Mouse (Mus musculus): ENCODE measurements around the gene Tpcn1. TPM values are rescaled to one million over a fixed set of nuclear protein-coding genes. Genes with fewer than 3 reads are reported as not detected.

The Tpcn1 gene
- polyA plus RNA-seq, 2 experiments: 17.8 to 19.3 TPM

GRCm38 (mm10) chr5:120515451-120515850 lies 73.0 kb downstream of the Tpcn1 start:
- Histone ChIP-seq H3K27me3 (ENCODE audit: control insufficient read depth, insufficient read depth, low read length) (no peaks in the 10 kb centered on the region), H3K4me1 (replicated peaks; ENCODE audit: control insufficient read depth in 2 of 2, insufficient read depth in 2 of 2, low read length in 1 of 2) (peaks cover 8% of the 10 kb centered on the region in 2 experiments), H3K27ac (no peak overlapping the region), H3K4me2 (ENCODE audit: low read depth) (no peak overlapping the region), H3K4me3 (ENCODE audit: insufficient read depth in 1 of 2, low read depth in 2 of 2, low read length in 2 of 2) (no peak overlapping the region), H3K9ac (replicated peaks) (no peak overlapping the region), H3K9me3 (ENCODE audit: control insufficient read depth, low read length) (no peaks in the 10 kb centered on the region), H3K36me3 (replicated peaks; ENCODE audit: control insufficient read depth, insufficient read depth, low read depth) (no peaks in the 10 kb centered on the region)
- ATAC-seq (ENCODE audit: insufficient read depth) (no peak), DNase-seq (ENCODE audit: low read depth in 3 of 3, low spot score in 3 of 3) (no peak)
- TF ChIP-seq CTCF (IDR thresholded peaks at IDR 0.05; ENCODE audit: low read depth) (no peak), EP300 (IDR thresholded peaks at IDR 0.05; ENCODE audit: low read depth) (no peak)
- 68% methylated on average over 7 of the region's 7 CpGs for WGBS (ENCODE audit: insufficient replicate concordance)

- Histone ChIP-seq H3K4me1 (replicated peaks; ENCODE audit: control insufficient read depth in 2 of 2, insufficient read depth in 2 of 2, low read length in 1 of 2) (peaks cover 8% of the 10 kb centered on the region in 2 experiments), H3K27ac (no peak overlapping the region), H3K4me3 (ENCODE audit: insufficient read depth in 1 of 2, low read depth in 2 of 2, low read length in 2 of 2) (no peak overlapping the region), H3K4me2 (ENCODE audit: low read depth) (no peak overlapping the region), H3K27me3 (ENCODE audit: control insufficient read depth, insufficient read depth, low read length) (no peaks in the 10 kb centered on the region), H3K9ac (replicated peaks) (no peak overlapping the region), H3K36me3 (replicated peaks; ENCODE audit: control insufficient read depth, insufficient read depth, low read depth) (no peaks in the 10 kb centered on the region), H3K9me3 (ENCODE audit: control insufficient read depth, low read length) (no peaks in the 10 kb centered on the region)
- WGBS (ENCODE audit: insufficient replicate concordance): 66% methylated on average over 4 of the region's 4 CpGs
- no peak for TF ChIP-seq EP300 (IDR thresholded peaks at IDR 0.05; ENCODE audit: low read depth)
- ATAC-seq (ENCODE audit: insufficient read depth): no peak
- no peak for DNase-seq (ENCODE audit: low read depth in 3 of 3, low spot score in 3 of 3)
Observed at GRCm38 (mm10) chr5:120514754-120515153, 73.7 kb downstream of the Tpcn1 start.

- no peak for ATAC-seq (ENCODE audit: insufficient read depth)
- Histone ChIP-seq H3K27ac (no peak overlapping the region), H3K4me1 (replicated peaks; ENCODE audit: control insufficient read depth in 2 of 2, insufficient read depth in 2 of 2, low read length in 1 of 2) (peaks cover 8% of the 10 kb centered on the region in 2 experiments), H3K4me2 (ENCODE audit: low read depth) (no peak overlapping the region), H3K27me3 (ENCODE audit: control insufficient read depth, insufficient read depth, low read length) (no peaks in the 10 kb centered on the region), H3K4me3 (ENCODE audit: insufficient read depth in 1 of 2, low read depth in 2 of 2, low read length in 2 of 2) (no peak overlapping the region), H3K36me3 (replicated peaks; ENCODE audit: control insufficient read depth, insufficient read depth, low read depth) (no peaks in the 10 kb centered on the region), H3K9me3 (ENCODE audit: control insufficient read depth, low read length) (no peaks in the 10 kb centered on the region), H3K9ac (replicated peaks) (no peak overlapping the region)
- 79% methylated on average over 9 of the region's 9 CpGs for WGBS (ENCODE audit: insufficient replicate concordance)
- TF ChIP-seq EP300 (IDR thresholded peaks at IDR 0.05; ENCODE audit: low read depth) (no peak), CTCF (IDR thresholded peaks at IDR 0.05; ENCODE audit: low read depth) (no peak)
- DNase-seq (ENCODE audit: low read depth in 3 of 3, low spot score in 3 of 3): no peak
Observed at GRCm38 (mm10) chr5:120514031-120514677, 74.3 kb downstream of the Tpcn1 start.

- Histone ChIP-seq H3K4me1 (replicated peaks; ENCODE audit: control insufficient read depth in 2 of 2, insufficient read depth in 2 of 2, low read length in 1 of 2) (peaks cover 8% of the 10 kb centered on the region in 2 experiments), H3K27ac (no peak overlapping the region), H3K4me3 (ENCODE audit: insufficient read depth in 1 of 2, low read depth in 2 of 2, low read length in 2 of 2) (no peak overlapping the region), H3K27me3 (ENCODE audit: control insufficient read depth, insufficient read depth, low read length) (no peaks in the 10 kb centered on the region), H3K36me3 (replicated peaks; ENCODE audit: control insufficient read depth, insufficient read depth, low read depth) (no peaks in the 10 kb centered on the region), H3K9me3 (ENCODE audit: control insufficient read depth, low read length) (no peaks in the 10 kb centered on the region), H3K4me2 (ENCODE audit: low read depth) (no peak overlapping the region), H3K9ac (replicated peaks) (no peak overlapping the region)
- ATAC-seq (ENCODE audit: insufficient read depth) (no peak), DNase-seq (ENCODE audit: low read depth in 3 of 3, low spot score in 3 of 3) (no peak)
- no peak for TF ChIP-seq EP300 (IDR thresholded peaks at IDR 0.05; ENCODE audit: low read depth)
- TF ChIP-seq CTCF (IDR thresholded peaks at IDR 0.05; ENCODE audit: low read depth): no peak
- 67% methylated on average over 15 of the region's 15 CpGs for WGBS (ENCODE audit: insufficient replicate concordance)
Observed at GRCm38 (mm10) chr5:120512911-120513555, 75.4 kb downstream of the Tpcn1 start.

- peaks cover 8% of the 10 kb centered on the region in 2 experiments for H3K4me1 ChIP-seq (replicated peaks; ENCODE audit: control insufficient read depth in 2 of 2, insufficient read depth in 2 of 2, low read length in 1 of 2)
- H3K4me2 ChIP-seq (ENCODE audit: low read depth): peak overlapping the region; percentile 83
- H3K36me3 ChIP-seq (replicated peaks; ENCODE audit: control insufficient read depth, insufficient read depth, low read depth): no peaks in the 10 kb centered on the region
- DNase-seq (ENCODE audit: low read depth in 3 of 3, low spot score in 3 of 3) (peak in 1 of 3 experiments; percentile 14), ATAC-seq (ENCODE audit: insufficient read depth) (no peak)
- no peak overlapping the region for H3K27ac ChIP-seq
- WGBS (ENCODE audit: insufficient replicate concordance): 9% methylated on average over 14 of the region's 14 CpGs
- peak overlapping the region; percentile 59 to 67 for H3K4me3 ChIP-seq (ENCODE audit: insufficient read depth in 1 of 2, low read depth in 2 of 2, low read length in 2 of 2)
- peak overlapping the region; percentile 47 for H3K9ac ChIP-seq (replicated peaks)
- no peak for TF ChIP-seq EP300 (IDR thresholded peaks at IDR 0.05; ENCODE audit: low read depth)
- TF ChIP-seq CTCF (IDR thresholded peaks at IDR 0.05; ENCODE audit: low read depth): no peak
- H3K9me3 ChIP-seq (ENCODE audit: control insufficient read depth, low read length): no peaks in the 10 kb centered on the region
- no peaks in the 10 kb centered on the region for H3K27me3 ChIP-seq (ENCODE audit: control insufficient read depth, insufficient read depth, low read length)
Observed at GRCm38 (mm10) chr5:120511643-120512220, 76.7 kb downstream of the Tpcn1 start.
